21 mouse cellular contexts compared by ENCODE assay signal in genomic region chr2:28246110-28246653, GRCm38 (mm10). TPM values are rescaled to one million over a fixed set of nuclear protein-coding genes. Genes with fewer than 3 reads are reported as not detected.
DNase-seq lines count a peak whose midpoint lies in the region; ATAC-seq and TF ChIP-seq lines count a peak whose summit lies in the region.
"Had no signal": no experiment of that assay in that cellular context is flagged by ENCODE, and none has a peak within 500 bp of the region (broad histone marks: within the 10 kb centered on the region; RNA-seq: fewer than 3 reads in every experiment).

No protein-coding gene starts in this region.

- no peaks in the 10 kb centered on the region for H3K9me3 ChIP-seq in hindbrain, embryonic 12.5 days (replicated peaks)
- no peaks in the 10 kb centered on the region for H3K9me3 ChIP-seq in hindbrain, embryonic 16.5 days (ENCODE audit: control insufficient read depth, low read length)
- H3K9me3 ChIP-seq in midbrain, postnatal 0 days (ENCODE audit: low read length): no peaks in the 10 kb centered on the region
- H3K9me3 ChIP-seq in midbrain, embryonic 13.5 days: no peaks in the 10 kb centered on the region
- H3K9me3 ChIP-seq: embryonic facial prominence, embryonic 15.5 days; forebrain, embryonic 10.5 days; forebrain, embryonic 15.5 days; heart, embryonic 12.5 days; hindbrain, embryonic 10.5 days; hindbrain, embryonic 15.5 days had no signal

- 0 out of 2 replicates have a peak, but pooled peaks have one; percentile 22 for ATAC-seq in hindbrain, embryonic 12.5 days (ENCODE audit: low FRiP score)
- no peak for ATAC-seq in hindbrain, embryonic 16.5 days
- no peak for ATAC-seq in midbrain, postnatal 0 days (ENCODE audit: low FRiP score)
- no peak for ATAC-seq in midbrain, embryonic 13.5 days
- ATAC-seq: forebrain, embryonic 15.5 days; inflammation-experienced regulatory T-cells, adult 6 months; intestine, postnatal 0 days had no signal

- no peak overlapping the region for H3K4me3 ChIP-seq in hindbrain, embryonic 12.5 days
- no peak overlapping the region for H3K4me3 ChIP-seq in hindbrain, embryonic 16.5 days (ENCODE audit: low read length)
- no peak overlapping the region for H3K4me3 ChIP-seq in midbrain, postnatal 0 days (ENCODE audit: low read depth, low read length)
- no peak overlapping the region for H3K4me3 ChIP-seq in midbrain, embryonic 13.5 days (replicated peaks)
- H3K4me3 ChIP-seq: embryonic facial prominence, embryonic 15.5 days; erythroblast, embryonic 14.5 days; forebrain, embryonic 10.5 days; forebrain, embryonic 15.5 days; heart, embryonic 12.5 days; hindbrain, embryonic 10.5 days; hindbrain, embryonic 15.5 days had no signal

- no peak overlapping the region for H3K27ac ChIP-seq in hindbrain, embryonic 12.5 days
- no peak overlapping the region for H3K27ac ChIP-seq in hindbrain, embryonic 16.5 days (ENCODE audit: low read depth, low read length)
- H3K27ac ChIP-seq in midbrain, postnatal 0 days (ENCODE audit: low read depth, low read length): no peak overlapping the region
- no peak overlapping the region for H3K27ac ChIP-seq in midbrain, embryonic 13.5 days
- H3K27ac ChIP-seq: embryonic facial prominence, embryonic 15.5 days; forebrain, embryonic 10.5 days; forebrain, embryonic 15.5 days; hindbrain, embryonic 10.5 days; hindbrain, embryonic 15.5 days had no signal

- H3K9ac ChIP-seq in hindbrain, embryonic 12.5 days: no peak overlapping the region
- H3K9ac ChIP-seq in hindbrain, embryonic 16.5 days (ENCODE audit: low read depth, low read length): no peak overlapping the region
- no peak overlapping the region for H3K9ac ChIP-seq in midbrain, postnatal 0 days (replicated peaks; ENCODE audit: low read length, poor library complexity, severe bottlenecking)
- H3K9ac ChIP-seq in midbrain, embryonic 13.5 days (replicated peaks): no peak overlapping the region
- H3K9ac ChIP-seq: embryonic facial prominence, embryonic 15.5 days; forebrain, embryonic 15.5 days; heart, embryonic 12.5 days; hindbrain, embryonic 15.5 days had no signal

- intact Hi-C loops in left cerebral cortex, postnatal 14 days (cut with DNase I): no loop called here

- no peaks in the 10 kb centered on the region; the same call in 1 of the 2 replicates for H3K27me3 ChIP-seq in hindbrain, embryonic 12.5 days
- no peaks in the 10 kb centered on the region for H3K27me3 ChIP-seq in hindbrain, embryonic 16.5 days (replicated peaks; ENCODE audit: control insufficient read depth, insufficient read depth, low read length)
- H3K27me3 ChIP-seq in midbrain, postnatal 0 days (ENCODE audit: insufficient read depth, low read length): no peaks in the 10 kb centered on the region
- H3K27me3 ChIP-seq in midbrain, embryonic 13.5 days: no peaks in the 10 kb centered on the region
- H3K27me3 ChIP-seq: embryonic facial prominence, embryonic 15.5 days; forebrain, embryonic 15.5 days; hindbrain, embryonic 15.5 days had no signal

- no peak overlapping the region for H3K4me2 ChIP-seq in hindbrain, embryonic 12.5 days (replicated peaks)
- H3K4me2 ChIP-seq in hindbrain, embryonic 16.5 days (ENCODE audit: low read length): no peak overlapping the region
- no peak overlapping the region for H3K4me2 ChIP-seq in midbrain, postnatal 0 days (ENCODE audit: low read depth, low read length, poor library complexity, severe bottlenecking)
- no peak overlapping the region for H3K4me2 ChIP-seq in midbrain, embryonic 13.5 days (replicated peaks)
- H3K4me2 ChIP-seq: embryonic facial prominence, embryonic 15.5 days; forebrain, embryonic 15.5 days; heart, embryonic 12.5 days; hindbrain, embryonic 15.5 days had no signal

- WGBS in hindbrain, embryonic 12.5 days: 71% methylated on average over 5 of the region's 5 CpGs
- 79% methylated on average over 5 of the region's 5 CpGs for WGBS in hindbrain, embryonic 16.5 days
- WGBS in midbrain, postnatal 0 days: 74% methylated on average over 5 of the region's 5 CpGs
- 81% methylated on average over 5 of the region's 5 CpGs for WGBS in midbrain, embryonic 13.5 days

- peak; percentile 28 for TF ChIP-seq CTCF in midbrain, postnatal 0 days (IDR thresholded peaks at IDR 0.05)

- no peaks in the 10 kb centered on the region for H3K36me3 ChIP-seq in hindbrain, embryonic 12.5 days
- H3K36me3 ChIP-seq in hindbrain, embryonic 16.5 days (ENCODE audit: control insufficient read depth, insufficient read depth, low read length): no peaks in the 10 kb centered on the region
- no peaks in the 10 kb centered on the region for H3K36me3 ChIP-seq in midbrain, postnatal 0 days (ENCODE audit: insufficient read depth, low read length)
- H3K36me3 ChIP-seq in midbrain, embryonic 13.5 days: no peaks in the 10 kb centered on the region
- H3K36me3 ChIP-seq: embryonic facial prominence, embryonic 15.5 days; forebrain, embryonic 10.5 days; forebrain, embryonic 15.5 days; heart, embryonic 12.5 days; hindbrain, embryonic 10.5 days; hindbrain, embryonic 15.5 days had no signal

- H3K4me1 ChIP-seq in hindbrain, embryonic 12.5 days: peaks cover under 1% of the 10 kb centered on the region; the same call in 1 of the 2 replicates
- H3K4me1 ChIP-seq in hindbrain, embryonic 16.5 days (ENCODE audit: control insufficient read depth, insufficient read depth, low read depth, low read length): peaks cover 12% of the 10 kb centered on the region
- 0 out of 2 replicates have a peak, but pooled peaks cover 4% of the 10 kb centered on the region for H3K4me1 ChIP-seq in midbrain, postnatal 0 days (ENCODE audit: insufficient read depth, low read length)
- H3K4me1 ChIP-seq in midbrain, embryonic 13.5 days (replicated peaks): peaks cover 4% of the 10 kb centered on the region; the same call in 1 of the 2 replicates
- H3K4me1 ChIP-seq: heart, embryonic 12.5 days had no signal

- DNase-seq in midbrain, postnatal 0 days (ENCODE audit: low spot score): no peak
- DNase-seq in MN1 (ENCODE audit: low spot score): peak; percentile 47
- no peak for DNase-seq in spleen, adult 18-20 months
- no peak for DNase-seq in left cerebral cortex, postnatal 14 days (ENCODE audit: low spot score in 2 of 2)
- DNase-seq: adrenal gland, adult 8-10 months; cerebellum, adult 11-12 months; cerebellum, adult 9-11 months; cerebellum, postnatal 36 days; gastrocnemius, postnatal 25 days had no signal

RNA-seq across cellular contexts. Expression of gene Olfm1, which starts 53.4 kb away (rescaled TPM):
- 189 and 191 TPM in 2 replicates for polyA plus RNA-seq in hindbrain, embryonic 12.5 days (2016; fragmentation: Nextera tagmentation; extraction: Ambion mirVana)
- 320 and 328 TPM in 2 replicates for polyA plus RNA-seq in hindbrain, embryonic 16.5 days (2015; fragmentation: Nextera tagmentation; extraction: Ambion mirVana)
- 486 and 500 TPM in 2 replicates for total RNA-seq in midbrain, postnatal 0 days (2014; rRNA removed)
- 426 and 440 TPM in 2 replicates for polyA plus RNA-seq in midbrain, postnatal 0 days (2015; fragmentation: Nextera tagmentation; extraction: Ambion mirVana)
- polyA plus RNA-seq in midbrain, embryonic 13.5 days (2015; fragmentation: Nextera tagmentation; extraction: Ambion mirVana): 171 and 203 TPM in 2 replicates
- 1,000 to 10,000 TPM; 1,332 to 1,338 TPM for total RNA-seq in left cerebral cortex, postnatal 14 days (2021)
